Mouse (Mus musculus) small intestine, adult 2 months (tissue): ENCODE measurements around the gene Cry2. TPM values are rescaled to one million over a fixed set of nuclear protein-coding genes. Genes with fewer than 3 reads are reported as not detected.

Experiments
- H3K27ac ChIP-seq: fragments of 200-500 bp; 2 replicates; pipeline ENCODE4 v1.5.1; 2012; ENCODE audit warnings: low read depth, low read length, control low read depth, inconsistent platforms; ENCODE audit not compliant: insufficient read depth
- H3K27me3 ChIP-seq: fragments of 200-500 bp; 2 replicates; pipeline ENCODE4 v1.6.1; 2012; ENCODE audit warnings: mild to moderate bottlenecking, moderate library complexity, low read length, inconsistent platforms; ENCODE audit not compliant: control insufficient read depth, insufficient read depth
- H3K36me3 ChIP-seq: fragments of 200-500 bp; 2 replicates; pipeline ENCODE4 v1.6.1; 2012; ENCODE audit warnings: mild to moderate bottlenecking, low read length, control low read depth, inconsistent platforms; ENCODE audit not compliant: control insufficient read depth, insufficient read depth
- H3K4me1 ChIP-seq: fragments of 200-500 bp; 2 replicates; pipeline ENCODE4 v1.6.1; 2012; ENCODE audit warnings: low read length, inconsistent platforms, mixed read lengths; ENCODE audit not compliant: control insufficient read depth, insufficient read depth, insufficient read length
- H3K4me3 ChIP-seq: fragments of 200-500 bp; 2 replicates; pipeline ENCODE4 v1.5.1; 2012; ENCODE audit warnings: low read depth, mild to moderate bottlenecking, control low read depth, inconsistent platforms, low read length, moderate library complexity
- CTCF ChIP-seq: fragments of 200-500 bp; IDR thresholded peaks from 2 replicates; pipeline ENCODE4 v1.5.1; 2012; ENCODE audit warnings: low read depth, mild to moderate bottlenecking, control low read depth, inconsistent platforms, low read length, moderate library complexity, mixed read lengths; ENCODE audit not compliant: insufficient replicate concordance, insufficient read length; ENCODE audit errors: extremely low read depth
- POLR2A ChIP-seq: fragments of 200-500 bp; IDR thresholded peaks from 2 replicates; pipeline ENCODE4 v1.6.1; 2012; ENCODE audit warnings: low read depth, mild to moderate bottlenecking, control low read depth, inconsistent platforms, low read length, moderate library complexity
- WGBS: fragments of 180-500 bp; shearing (Covaris S2); methylation state at CpG from one replicate; pipeline ENCODE4 v1.1.7; 2018; 5-methylcytosine and 5-hydroxymethylcytosine counted together
- polyA plus RNA-seq: library from polyadenylated mRNA; depleted of rRNA; stranded (reverse); fragments of >200 nt; gene quantifications from 2 replicates; pipeline ENCODE4 v1.2.3, GENCODE M21; 2012

Cry2 gene
- polyA plus RNA-seq, 1 experiment, result 13.1 TPM

GRCm38 (mm10) chr2:92456970-92457530 lies 23.2 kb upstream of the Cry2 start:
- H3K4me3 ChIP-seq, result 0 out of 2 replicates have a peak overlapping the region, but pooled peaks have one; percentile 6
- no peak for TF ChIP-seq POLR2A
- TF ChIP-seq CTCF, result no peak
- no peak overlapping the region for H3K27ac ChIP-seq

DNA sequence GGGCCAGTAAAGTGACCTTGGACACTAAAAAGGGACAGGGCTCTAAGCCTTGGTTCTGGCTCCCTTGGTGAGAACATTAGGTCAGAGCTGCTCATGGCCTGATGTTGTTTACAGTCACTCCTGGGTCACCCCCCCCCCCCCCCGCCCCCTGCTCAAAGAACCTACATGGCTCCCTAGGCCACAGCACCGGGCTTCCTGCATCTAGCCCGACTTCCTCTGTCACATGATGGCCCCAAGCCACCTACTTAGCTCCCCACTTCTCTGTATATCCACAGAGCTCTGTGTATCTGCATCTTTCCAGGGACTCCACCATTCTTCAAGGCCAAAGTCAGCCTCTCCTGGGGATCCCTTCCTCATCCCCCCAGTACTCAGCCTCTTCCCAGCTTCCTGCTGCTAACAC lies 21.9 kb upstream of the Cry2 start:
- 47% methylated on average over 3 of the region's 3 CpGs for WGBS
- peaks cover 26% of the 10 kb centered on the region for H3K4me1 ChIP-seq
- H3K27ac ChIP-seq, result no peak overlapping the region

More at GRCm38 (mm10) chr2:92456970-92457530, 23.2 kb upstream of the Cry2 start:
- Histone ChIP-seq H3K4me1 (peaks cover 26% of the 10 kb centered on the region), H3K36me3 (peaks cover 48% of the 10 kb centered on the region), H3K27me3 (no peaks in the 10 kb centered on the region)
- WGBS, result 50% methylated on average over 8 of the region's 8 CpGs

DNA sequence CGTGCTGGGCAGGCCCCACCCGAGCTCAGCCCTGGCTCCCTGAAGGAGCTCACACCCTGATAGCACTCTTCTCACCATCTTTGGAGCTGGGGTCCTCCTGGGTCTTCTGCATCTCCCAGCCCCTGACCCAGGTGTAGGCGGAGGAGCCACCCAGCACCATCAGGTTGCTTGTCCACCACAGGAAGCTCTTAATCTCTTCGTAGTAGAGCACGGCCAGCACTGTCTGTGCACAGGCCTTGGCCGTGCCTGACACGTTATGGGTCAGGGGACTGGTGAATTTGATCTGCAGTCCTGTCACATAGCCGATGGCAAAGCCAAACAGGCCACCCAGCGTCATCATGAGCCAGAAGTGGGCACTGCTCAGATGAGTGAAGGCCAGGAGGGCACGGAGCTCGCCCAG lies 20.3 kb upstream of the Cry2 start:
- TF ChIP-seq CTCF (no peak), POLR2A (no peak)
- Histone ChIP-seq H3K4me1 (peaks cover 22% of the 10 kb centered on the region), H3K4me3 (no peak overlapping the region), H3K36me3 (peaks cover 48% of the 10 kb centered on the region), H3K27me3 (no peaks in the 10 kb centered on the region), H3K27ac (no peak overlapping the region)
- 92% methylated on average over 11 of the region's 11 CpGs for WGBS

More for the DNA sequence above, 21.9 kb upstream of the Cry2 start:
- no peak for TF ChIP-seq POLR2A
- no peak for TF ChIP-seq CTCF
- no peaks in the 10 kb centered on the region for H3K27me3 ChIP-seq
- no peak overlapping the region for H3K4me3 ChIP-seq
- peaks cover 48% of the 10 kb centered on the region for H3K36me3 ChIP-seq

DNA sequence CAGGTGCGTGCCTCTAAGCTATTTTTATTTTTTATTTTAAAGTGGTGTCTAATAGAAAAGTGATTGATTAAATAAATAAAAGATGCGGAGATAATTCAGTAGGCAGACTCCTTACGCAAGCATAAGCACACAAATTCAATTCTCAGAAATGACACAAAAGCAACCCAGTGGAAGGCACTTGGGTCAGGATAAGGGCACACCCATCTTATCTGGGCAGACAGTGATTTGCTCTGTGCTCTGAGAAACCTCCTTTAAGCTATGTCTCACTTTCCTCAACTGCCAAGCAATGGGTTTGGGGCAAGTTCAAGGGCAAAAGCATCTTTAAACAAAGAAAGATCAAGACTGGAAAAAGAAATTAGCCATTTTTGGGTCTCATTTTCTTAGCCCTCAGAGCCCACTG lies 17.3 kb upstream of the Cry2 start:
- WGBS, result 81% methylated on average over 3 of the region's 3 CpGs
- Histone ChIP-seq H3K36me3 (peaks cover 32% of the 10 kb centered on the region), H3K4me3 (no peak overlapping the region), H3K27me3 (no peaks in the 10 kb centered on the region), H3K27ac (no peak overlapping the region), H3K4me1 (peaks cover 16% of the 10 kb centered on the region)
- no peak for TF ChIP-seq CTCF
- TF ChIP-seq POLR2A, result no peak

DNA sequence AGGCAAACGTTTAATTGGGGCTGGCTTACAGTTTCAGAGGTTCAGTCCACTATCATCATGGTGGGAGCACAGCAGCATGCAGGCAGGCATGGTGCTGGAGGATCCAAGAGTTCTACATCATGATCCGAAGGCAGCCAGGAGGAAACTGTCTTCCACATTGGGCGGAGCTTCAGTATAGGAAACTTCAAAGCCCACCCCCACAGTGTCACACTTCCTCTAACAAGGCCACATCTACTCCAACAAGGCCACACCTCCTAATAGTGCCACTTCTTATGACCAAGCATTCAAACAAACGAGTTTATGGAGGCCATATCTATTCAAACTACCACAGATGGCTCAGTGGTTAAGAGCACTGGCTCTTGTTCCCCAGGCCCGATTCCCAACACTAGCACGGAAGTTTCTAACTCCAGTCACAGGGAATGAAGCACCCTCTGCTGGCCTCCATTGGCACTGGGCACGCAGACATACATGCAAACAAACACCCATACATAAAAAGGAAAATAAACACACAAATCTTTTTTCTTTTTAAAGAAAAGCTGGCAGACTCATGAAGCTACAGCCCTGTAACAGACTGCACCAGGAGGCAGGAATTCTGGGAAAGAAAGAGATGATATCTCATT lies 13.4 kb upstream of the Cry2 start:
- peak overlapping the region; percentile 54 for H3K27ac ChIP-seq
- 38% methylated on average over 7 of the region's 7 CpGs for WGBS
- no peaks in the 10 kb centered on the region for H3K27me3 ChIP-seq
- TF ChIP-seq POLR2A (no peak), CTCF (no peak; the same call in 1 of the 2 replicates)
- peaks cover 25% of the 10 kb centered on the region for H3K4me1 ChIP-seq
- no peak overlapping the region for H3K4me3 ChIP-seq
- peaks cover under 1% of the 10 kb centered on the region; the same call in 1 of the 2 replicates for H3K36me3 ChIP-seq

DNA sequence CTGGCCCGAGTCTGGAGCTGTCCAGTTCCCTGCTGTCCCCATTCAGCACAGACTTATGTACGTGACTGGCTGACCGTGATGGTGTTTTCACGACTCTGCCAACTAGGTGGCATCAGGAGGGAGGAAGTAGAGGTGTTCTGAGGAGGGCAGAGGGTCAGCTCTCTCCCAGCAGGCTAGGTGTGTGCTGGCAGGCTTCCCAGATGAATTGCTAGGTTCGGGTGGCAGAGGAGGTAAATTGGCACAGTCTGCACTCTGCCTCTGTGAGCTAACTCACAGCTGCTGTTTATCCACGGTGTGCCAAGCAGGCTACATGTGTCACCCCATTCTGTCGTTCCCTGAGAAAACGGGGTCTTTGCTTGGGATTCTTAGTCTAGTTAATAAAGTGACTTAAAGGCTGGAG lies 12.8 kb upstream of the Cry2 start:
- WGBS, result 28% methylated on average over 8 of the region's 8 CpGs
- Histone ChIP-seq H3K27ac (peak overlapping the region; percentile 54), H3K36me3 (no peaks in the 10 kb centered on the region), H3K4me1 (peaks cover 25% of the 10 kb centered on the region), H3K4me3 (no peak overlapping the region), H3K27me3 (no peaks in the 10 kb centered on the region)
- TF ChIP-seq CTCF, result no peak
- TF ChIP-seq POLR2A, result no peak

- Histone ChIP-seq H3K4me3 (no peak overlapping the region), H3K27me3 (no peaks in the 10 kb centered on the region), H3K27ac (peak overlapping the region; percentile 54), H3K36me3 (no peaks in the 10 kb centered on the region), H3K4me1 (peaks cover 25% of the 10 kb centered on the region)
- TF ChIP-seq CTCF (no peak), POLR2A (no peak)
- WGBS, result 23% methylated on average over 9 of the region's 9 CpGs
Measured at GRCm38 (mm10) chr2:92445890-92446289, 12.0 kb upstream of the Cry2 start.

GRCm38 (mm10) chr2:92444376-92444775 lies 10.5 kb upstream of the Cry2 start:
- Histone ChIP-seq H3K36me3 (no peaks in the 10 kb centered on the region), H3K27ac (no peak overlapping the region), H3K4me3 (no peak overlapping the region), H3K27me3 (no peaks in the 10 kb centered on the region), H3K4me1 (peaks cover 28% of the 10 kb centered on the region)
- WGBS, result 48% methylated on average over 4 of the region's 4 CpGs
- no peak for TF ChIP-seq POLR2A
- no peak for TF ChIP-seq CTCF
